Mouse (Mus musculus) urinary bladder, postnatal 4 days (tissue): Measurements from ENCODE around the gene Apobec1.
"Not testable (repeated sequence)": the region's sequence is repeated elsewhere in the genome, so short reads cannot be mapped to it uniquely, and the experiment has no call there.

ENCODE experiments used
- DNase-seq, 2 experiments: peaks; one replicate each; pipeline ENCODE4 v3.0.0; 2021 to 2022; ENCODE audit warnings: low spot score in 2 of 2

Apobec1 gene

GRCm38 (mm10) chr6:122602242-122602991 is at the start of gene Apobec1:
Gene Apobec1, minus strand, starts transcription at chr6:122602444.
- peak; percentile 49 to 71 for DNase-seq

GRCm38 (mm10) chr6:122650398-122650980 is 48.2 kb upstream of the Apobec1 start:
- no peak for DNase-seq

GRCm38 (mm10) chr6:122649903-122650302 is 47.7 kb upstream of the Apobec1 start:
- no peak for DNase-seq

GRCm38 (mm10) chr6:122644196-122644595 is 42.0 kb upstream of the Apobec1 start:
- DNase-seq = not testable (repeated sequence)

GRCm38 (mm10) chr6:122637566-122637965 is 35.3 kb upstream of the Apobec1 start:
- DNase-seq = not testable (repeated sequence)

GRCm38 (mm10) chr6:122636666-122637065 is 34.4 kb upstream of the Apobec1 start:
- no peak for DNase-seq

GRCm38 (mm10) chr6:122635315-122635714 is 33.1 kb upstream of the Apobec1 start:
- no peak for DNase-seq

GRCm38 (mm10) chr6:122633411-122633810 is 31.2 kb upstream of the Apobec1 start:
- no peak for DNase-seq

- no peak for DNase-seq
Observed at GRCm38 (mm10) chr6:122627469-122628108, 25.3 kb upstream of the Apobec1 start.

- no peak for DNase-seq
Observed at GRCm38 (mm10) chr6:122626110-122626509, 23.9 kb upstream of the Apobec1 start, which contains the start of gene Dppa3. Gene Dppa3, plus strand, starts transcription at chr6:122626410.

GRCm38 (mm10) chr6:122625156-122625555 is 22.9 kb upstream of the Apobec1 start:
- DNase-seq = no peak

GRCm38 (mm10) chr6:122624480-122624879 is 22.2 kb upstream of the Apobec1 start:
- DNase-seq = no peak

GRCm38 (mm10) chr6:122621066-122621465 is 18.8 kb upstream of the Apobec1 start:
- DNase-seq = no peak

GRCm38 (mm10) chr6:122616022-122616421 is 13.8 kb upstream of the Apobec1 start:
- DNase-seq = no peak

- no peak for DNase-seq
Observed at GRCm38 (mm10) chr6:122614047-122614446, 11.8 kb upstream of the Apobec1 start.

- DNase-seq = no peak
Observed at GRCm38 (mm10) chr6:122612426-122612825, 10.2 kb upstream of the Apobec1 start.

GRCm38 (mm10) chr6:122609771-122610170 is 7.5 kb upstream of the Apobec1 start, which contains the start of gene Gdf3:
Gene Gdf3, minus strand, starts transcription at chr6:122610087.
- no peak for DNase-seq

- no peak for DNase-seq
Observed at GRCm38 (mm10) chr6:122609377-122609728, 7.1 kb upstream of the Apobec1 start.

GRCm38 (mm10) chr6:122608434-122609376 is 6.5 kb upstream of the Apobec1 start:
- DNase-seq = no peak

GRCm38 (mm10) chr6:122607700-122608099 is 5.5 kb upstream of the Apobec1 start:
- no peak for DNase-seq

GRCm38 (mm10) chr6:122606661-122607060 is 4.4 kb upstream of the Apobec1 start:
- no peak for DNase-seq

- no peak for DNase-seq
Observed at GRCm38 (mm10) chr6:122605483-122605882, 3.2 kb upstream of the Apobec1 start.
